Mouse (Mus musculus) 3134 (cell line): ENCODE measurements around the gene Hist2h2aa2.
"Not testable (repeated sequence)": the region's sequence is repeated elsewhere in the genome, so short reads cannot be mapped to it uniquely, and the experiment has no call there.

Experiments used
- DNase-seq: peaks from one replicate; pipeline ENCODE4 v3.0.0-alpha.2; 2011; ENCODE audit warnings: low spot score; ENCODE audit not compliant: insufficient read length; ENCODE audit errors: extremely low read depth

The Hist2h2aa2 gene

DNA sequence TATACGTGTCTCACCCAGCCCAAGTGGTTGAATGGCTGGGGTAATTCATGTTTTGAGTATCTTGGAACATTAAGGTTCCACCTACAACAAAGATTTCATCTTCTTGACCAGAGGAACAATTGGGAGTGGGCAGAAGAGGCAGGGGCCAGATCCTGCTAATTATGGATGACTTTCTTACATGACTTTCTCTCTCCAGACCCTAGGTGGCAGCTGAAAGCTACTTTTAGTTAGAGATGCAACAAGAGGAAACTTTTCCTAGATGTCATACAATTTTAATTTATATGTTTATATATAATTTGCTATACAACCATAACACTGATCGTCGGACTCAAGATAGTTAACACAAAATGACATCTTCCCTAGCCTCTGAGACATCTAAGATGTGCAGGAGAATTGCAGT lies 32.3 kb downstream of the Hist2h2aa2 start:
- no peak for DNase-seq

DNA sequence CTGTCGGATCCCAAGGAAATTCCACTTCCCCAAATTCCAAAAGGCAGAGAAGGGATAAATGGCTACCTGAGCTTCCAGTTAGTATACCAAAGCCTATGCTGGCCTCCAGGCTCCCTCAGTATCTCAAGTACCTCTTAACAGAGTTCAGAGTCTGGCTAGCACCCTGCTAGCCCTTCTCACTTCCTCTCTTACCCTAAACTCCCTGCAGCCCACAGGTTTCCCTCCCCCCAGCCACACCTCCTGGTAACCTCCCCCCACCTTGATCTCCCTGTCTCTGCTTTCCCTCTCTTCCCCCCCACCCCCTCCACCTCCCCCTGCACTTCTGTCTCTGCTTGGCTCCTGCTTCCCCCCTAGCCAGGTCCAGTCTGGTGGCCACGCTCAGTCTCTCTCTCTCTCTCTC lies 40.3 kb downstream of the Hist2h2aa2 start:
- no peak for DNase-seq

DNA sequence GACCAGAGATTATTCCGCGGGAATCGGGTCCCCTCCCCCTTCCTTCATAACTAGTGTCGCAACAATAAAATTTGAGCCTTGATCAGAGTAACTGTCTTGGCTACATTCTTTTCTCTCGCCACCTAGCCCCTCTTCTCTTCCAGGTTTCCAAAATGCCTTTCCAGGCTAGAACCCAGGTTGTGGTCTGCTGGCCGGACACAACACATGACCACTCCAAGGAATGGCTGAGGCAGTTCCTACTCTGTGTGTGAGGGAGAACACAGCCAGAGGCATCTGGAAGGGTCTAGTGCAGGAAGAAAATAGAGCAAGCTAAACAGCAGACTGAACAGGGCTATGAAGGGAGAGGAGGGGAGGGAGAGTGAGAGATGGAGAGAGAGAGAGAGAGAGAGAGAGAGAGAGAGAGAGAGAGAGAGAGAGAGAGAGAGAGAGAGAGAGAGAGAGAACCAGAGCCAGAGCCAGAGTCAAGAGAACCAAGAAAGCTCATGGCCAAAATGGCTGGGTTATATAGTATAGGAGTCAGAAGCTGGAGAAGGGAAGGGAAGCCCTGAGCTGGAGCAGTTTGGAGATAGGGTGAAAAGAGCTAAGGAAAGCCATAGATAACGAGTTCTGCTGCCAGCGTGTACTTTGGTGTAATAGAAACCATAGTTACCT lies 41.4 kb downstream of the Hist2h2aa2 start:
- not testable (repeated sequence) for DNase-seq

DNA sequence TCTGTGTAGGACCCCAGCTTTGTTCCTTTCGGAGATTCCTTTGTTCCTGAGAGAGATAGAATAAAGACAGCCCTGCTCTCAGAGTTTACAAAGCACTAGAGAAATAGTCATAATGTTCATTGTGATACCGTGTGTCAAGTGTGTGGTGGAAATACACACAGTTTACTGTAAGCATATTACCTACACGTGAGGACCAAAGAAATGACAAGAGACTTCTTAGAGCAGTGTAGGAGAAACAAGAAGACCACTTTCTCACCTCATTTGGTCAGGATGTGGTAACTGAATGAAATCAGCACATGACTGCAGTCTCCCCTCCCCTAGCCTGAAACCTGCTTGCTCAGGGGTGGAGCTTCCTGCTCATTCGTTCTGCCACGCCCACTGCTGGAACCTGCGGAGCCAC lies 41.9 kb downstream of the Hist2h2aa2 start:
- no peak for DNase-seq

DNA sequence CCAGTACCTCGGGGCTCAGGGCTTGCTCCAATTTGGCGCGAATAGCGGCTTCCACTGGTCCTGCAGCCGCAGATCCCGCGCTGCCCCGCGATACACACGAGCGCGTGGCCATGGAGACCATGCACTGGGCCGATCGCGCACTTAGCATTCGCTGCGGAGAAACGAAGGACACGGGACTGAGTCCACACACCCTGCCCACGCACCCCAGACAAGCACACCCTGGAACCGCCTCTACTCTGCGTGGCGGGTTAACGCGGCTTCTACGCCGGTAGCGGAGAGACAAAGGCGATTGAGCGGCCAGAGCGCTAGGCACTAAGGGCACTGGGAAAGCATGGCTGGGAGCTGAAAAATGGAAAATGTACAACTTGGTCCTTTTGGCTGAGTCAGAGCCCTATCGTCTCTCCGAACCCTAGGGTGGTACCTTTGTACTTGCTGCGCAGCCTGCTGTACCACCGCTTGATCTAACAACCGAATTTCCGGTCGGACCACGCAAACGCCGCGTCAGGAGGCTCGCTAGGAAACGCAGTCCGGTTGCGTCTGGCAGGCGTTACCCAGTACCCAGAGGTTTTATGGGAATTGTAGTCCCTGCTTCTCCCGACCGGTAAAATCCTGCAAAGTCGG lies 42.8 kb downstream of the Hist2h2aa2 start:
- peak; percentile 75 for DNase-seq

DNA sequence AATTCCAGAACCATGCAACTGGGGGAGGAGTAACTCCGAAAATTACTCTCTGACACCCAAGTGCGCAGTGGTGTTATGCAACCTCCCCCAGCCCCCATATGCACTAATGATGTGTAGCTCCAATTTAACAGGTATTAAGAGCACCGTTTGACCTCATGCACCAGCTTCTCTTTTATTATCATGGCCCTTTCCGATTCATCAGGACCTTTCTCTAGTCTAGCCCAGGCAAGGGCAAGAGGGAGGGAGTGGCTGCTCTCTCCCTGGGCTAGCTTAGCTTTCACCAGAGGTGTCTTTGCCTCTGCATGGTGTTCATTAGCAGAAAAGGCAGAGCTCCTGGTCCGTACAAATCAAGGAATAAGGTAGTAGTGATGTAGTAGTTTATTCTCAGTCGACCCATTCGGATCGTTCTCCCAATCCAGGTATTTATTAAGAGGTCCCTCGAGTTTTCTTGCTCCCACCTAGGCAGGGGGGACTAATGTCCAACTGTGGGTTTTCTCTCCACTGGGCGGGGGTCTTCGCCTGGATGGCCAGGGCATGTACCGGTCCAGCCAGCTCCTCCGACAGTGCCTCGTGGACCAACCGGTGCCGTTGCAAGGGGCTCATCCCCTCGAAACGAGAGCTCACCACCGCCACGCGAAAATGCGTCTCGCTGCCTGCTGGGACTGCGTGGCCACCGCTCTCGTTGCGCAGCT lies 43.5 kb downstream of the Hist2h2aa2 start:
- no peak for DNase-seq

DNA sequence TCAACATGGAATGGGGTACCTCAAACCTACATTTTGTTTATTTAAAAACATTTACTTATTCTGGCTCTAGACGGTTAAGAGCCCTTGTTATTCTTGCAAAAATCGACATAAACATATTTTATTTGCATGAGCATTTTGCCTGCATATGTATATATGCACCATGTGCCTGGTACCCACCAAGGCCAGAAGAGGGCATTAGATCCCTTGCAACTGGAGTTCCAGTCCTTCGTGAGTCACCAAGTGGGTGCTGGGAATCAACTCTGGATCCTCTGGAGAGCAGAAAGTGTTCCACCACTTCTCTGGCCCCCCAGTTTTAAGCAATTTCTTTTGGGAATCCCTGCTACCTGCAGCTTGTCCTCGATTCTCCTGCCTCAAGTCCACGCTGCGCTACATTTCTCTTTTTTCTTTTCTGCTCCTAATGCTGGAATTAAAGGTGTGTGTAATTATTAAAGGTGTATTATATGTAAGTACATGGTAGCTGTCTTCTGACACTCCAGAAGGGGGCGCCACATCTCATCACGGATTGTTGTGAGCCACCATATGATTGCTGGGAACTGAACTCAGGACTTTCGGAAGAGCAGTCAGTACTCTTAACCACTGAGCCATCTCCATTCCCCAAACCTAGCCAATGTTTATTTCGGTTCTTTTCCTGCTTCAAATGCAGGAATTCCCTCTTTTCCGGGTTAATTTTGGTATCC lies 44.3 kb downstream of the Hist2h2aa2 start:
- no peak for DNase-seq

DNA sequence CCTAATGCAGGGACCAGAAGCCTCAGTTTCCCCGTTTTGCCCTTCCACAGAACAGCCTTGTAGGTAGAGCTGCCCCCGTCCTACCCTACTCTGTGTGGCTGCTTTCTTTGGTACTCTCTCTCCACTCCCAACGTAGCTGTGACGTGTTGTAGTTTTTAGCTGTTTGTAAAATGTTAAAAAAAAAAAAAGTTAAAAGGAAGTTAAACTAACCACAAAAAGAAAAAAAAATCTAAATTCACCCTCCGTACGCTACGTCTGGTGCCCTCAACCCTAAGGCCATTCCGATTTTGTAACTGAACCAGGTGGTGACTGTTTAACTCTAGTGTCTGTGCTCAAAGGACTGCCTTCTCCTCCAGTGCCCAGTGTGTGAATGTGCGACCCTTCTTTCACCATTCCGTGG lies 45.1 kb downstream of the Hist2h2aa2 start:
- DNase-seq: no peak

DNA sequence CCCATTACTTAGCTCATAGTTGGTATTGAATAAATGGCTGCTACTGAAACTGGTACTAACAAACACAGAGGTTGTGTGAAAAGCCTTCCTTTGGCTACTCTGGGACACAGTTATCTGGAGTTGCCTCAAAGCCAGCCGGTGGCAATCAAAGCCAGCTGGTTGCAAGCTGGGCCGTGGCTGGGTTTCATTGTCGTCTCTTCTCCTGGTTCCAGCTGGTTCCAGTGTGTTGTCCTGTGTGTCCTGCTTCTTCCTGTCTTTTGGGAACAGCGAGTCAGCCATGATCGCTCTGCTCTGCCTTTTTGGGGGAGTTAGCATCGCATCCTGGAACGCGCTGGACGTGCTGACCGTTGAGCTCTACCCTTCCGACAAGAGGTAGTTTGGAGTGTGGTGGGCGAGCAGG lies 47.1 kb downstream of the Hist2h2aa2 start:
- no peak for DNase-seq
